Mouse (Mus musculus) activated CD4-positive, CD25-positive, alpha-beta regulatory T cell, adult 9 weeks (primary cell): Measurements from ENCODE around the gene Tmem132a. TPM values are rescaled to one million over a fixed set of nuclear protein-coding genes. Genes with fewer than 3 reads are reported as not detected.

Experiments used
- polyA plus RNA-seq: library from polyadenylated mRNA; unstranded; fragments of 100-300 nt; shearing (Covaris generic); gene quantifications from one replicate; pipeline ENCODE4 v1.2.1, GENCODE M21; 2017

Gene Tmem132a
- 0.71 TPM for polyA plus RNA-seq

DNA sequence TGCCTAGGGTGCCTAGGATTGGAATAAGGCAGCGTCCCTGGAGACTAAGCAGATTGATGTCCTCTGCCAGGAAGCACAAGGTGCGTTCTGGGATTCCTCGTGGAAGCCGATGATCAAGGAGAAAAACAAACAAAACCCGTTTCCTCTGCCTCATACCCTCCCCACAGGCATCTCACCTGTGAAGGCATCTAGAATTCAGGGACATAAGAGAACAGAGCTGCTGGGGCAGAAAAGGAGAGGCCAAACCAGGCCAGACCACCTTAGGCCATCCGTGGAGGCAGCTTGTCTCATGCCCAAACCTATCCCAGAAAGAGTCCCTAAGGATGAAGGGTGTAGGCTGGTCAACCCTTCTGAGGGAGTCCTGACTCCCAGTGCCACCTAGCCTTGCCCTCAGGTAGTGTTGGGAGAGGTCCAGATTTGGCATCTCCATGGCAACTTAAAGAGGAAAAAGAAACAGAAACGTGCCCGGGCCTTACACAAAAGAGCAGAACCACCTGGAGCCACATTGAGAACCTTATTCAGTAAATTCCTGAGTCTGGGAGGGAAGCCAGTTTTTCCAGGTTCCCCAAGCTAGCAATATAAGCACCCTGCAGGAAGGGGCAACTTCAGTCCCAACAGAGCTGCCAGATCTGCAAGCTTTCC, at the start of gene Tmem132a:
Tmem132a (minus strand) TSS at position 55 of the 642 bp plus-strand sequence.

DNA sequence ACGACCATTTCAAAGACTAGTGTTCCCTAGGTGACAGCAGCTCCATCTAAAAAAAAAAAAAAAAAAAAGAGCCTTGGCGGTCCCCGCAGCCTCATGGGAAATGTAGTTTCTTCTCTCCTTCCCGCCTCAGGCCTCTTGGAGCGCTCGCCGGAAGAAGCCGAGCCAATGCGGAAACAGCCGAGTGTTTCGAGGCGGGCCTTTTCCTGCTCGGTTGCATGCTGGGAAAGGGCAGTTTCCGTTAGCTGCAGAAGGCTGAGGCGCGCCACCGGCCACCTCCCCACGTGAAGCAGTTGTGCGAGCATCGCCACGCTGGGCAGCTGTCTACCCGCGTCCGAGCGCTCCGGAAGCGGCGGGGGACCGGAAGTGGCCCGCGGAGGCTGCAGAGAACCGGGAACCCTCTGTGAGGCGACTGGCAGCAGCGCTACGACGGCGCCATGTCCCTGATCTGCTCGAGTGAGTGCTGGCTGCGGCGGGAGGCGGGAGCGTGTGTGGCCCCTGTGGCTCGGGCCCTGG, 25.3 kb upstream of the Tmem132a start, which contains the start of gene Prpf19:
Prpf19 (plus strand) TSS at position 216 of the 513 bp plus-strand sequence.

DNA sequence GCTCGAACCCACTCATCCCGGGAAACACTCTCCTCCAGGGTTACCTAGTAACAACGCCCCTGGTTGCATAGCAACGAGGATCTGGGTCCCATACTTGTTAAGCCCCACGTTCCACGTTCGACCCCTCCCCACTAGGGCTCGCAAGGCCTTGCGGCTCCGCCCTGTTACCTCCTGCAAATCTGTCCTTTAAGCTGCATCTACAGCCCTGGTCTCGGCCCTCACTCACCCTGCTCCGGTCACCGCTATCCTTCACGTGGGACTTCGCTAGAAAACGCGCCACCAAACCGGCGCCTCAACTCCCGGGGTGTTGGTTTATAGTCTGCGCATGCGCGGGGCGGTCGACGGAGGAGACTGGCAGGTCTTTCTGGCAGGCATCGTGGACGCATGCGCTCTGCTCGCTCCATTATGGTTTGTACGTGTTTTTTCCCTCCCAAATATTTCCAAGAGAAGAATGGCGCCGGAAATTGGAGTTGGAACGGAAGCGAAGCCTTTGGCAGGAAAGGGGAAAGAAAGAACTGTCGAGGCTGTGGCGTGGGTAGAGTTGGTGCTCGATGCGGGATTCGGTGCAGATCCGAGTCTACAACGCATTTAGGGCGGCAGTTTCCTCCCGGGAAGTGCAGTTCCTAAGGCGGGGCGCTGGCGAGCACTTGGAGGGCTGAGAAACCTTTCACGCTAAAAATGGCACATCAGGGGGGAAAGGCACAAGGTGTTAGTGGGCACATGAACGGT, 11.8 kb upstream of the Tmem132a start, which contains the start of gene Tmem109:
Tmem109 (minus strand) TSS at position 576 of the 729 bp plus-strand sequence.

DNA sequence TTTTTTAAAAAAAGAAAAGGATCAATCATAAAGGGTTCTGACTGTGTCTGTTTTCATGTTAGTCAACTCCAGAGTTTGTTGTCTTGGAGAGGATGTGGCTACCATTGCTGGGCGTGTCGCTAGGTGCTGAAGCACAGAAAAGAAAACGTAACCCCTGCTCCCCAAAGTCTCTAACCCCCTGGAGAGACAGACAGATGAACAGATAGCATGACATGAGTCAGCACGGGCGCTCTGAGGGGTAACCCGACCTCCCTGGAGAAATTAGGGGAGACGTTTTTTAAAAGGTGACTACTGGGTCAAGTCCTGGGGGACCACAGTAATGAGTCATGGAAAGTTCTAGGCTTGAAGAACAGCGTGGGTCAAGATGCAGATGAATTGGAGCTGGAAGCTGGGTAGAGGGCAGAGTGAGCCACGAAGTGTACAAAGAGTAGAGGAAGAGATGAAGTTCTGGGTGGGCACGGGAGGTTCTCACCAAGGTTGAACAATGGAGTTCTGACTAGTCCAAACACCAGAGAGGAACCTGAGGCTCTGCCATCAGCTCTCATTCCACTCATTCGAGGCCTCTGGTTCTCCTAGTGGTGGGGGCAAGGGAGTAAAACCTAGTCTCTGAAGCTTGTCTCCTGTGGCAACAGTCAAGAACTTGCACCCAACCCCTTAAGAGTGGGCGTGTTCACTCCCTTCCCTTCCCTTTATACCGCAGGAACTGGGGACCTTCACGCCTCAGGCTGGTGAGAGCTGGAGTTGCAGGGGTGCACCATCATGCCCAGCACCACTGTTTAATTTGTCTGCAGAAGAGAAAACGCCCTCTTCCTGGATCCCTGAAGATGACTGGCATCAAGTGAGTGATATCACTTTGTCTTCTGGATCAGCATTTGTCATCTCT, 30.5 kb downstream of the Tmem132a start, which contains the start of gene Slc15a3:
Slc15a3 (plus strand) TSS at position 718 of the 883 bp plus-strand sequence.

DNA sequence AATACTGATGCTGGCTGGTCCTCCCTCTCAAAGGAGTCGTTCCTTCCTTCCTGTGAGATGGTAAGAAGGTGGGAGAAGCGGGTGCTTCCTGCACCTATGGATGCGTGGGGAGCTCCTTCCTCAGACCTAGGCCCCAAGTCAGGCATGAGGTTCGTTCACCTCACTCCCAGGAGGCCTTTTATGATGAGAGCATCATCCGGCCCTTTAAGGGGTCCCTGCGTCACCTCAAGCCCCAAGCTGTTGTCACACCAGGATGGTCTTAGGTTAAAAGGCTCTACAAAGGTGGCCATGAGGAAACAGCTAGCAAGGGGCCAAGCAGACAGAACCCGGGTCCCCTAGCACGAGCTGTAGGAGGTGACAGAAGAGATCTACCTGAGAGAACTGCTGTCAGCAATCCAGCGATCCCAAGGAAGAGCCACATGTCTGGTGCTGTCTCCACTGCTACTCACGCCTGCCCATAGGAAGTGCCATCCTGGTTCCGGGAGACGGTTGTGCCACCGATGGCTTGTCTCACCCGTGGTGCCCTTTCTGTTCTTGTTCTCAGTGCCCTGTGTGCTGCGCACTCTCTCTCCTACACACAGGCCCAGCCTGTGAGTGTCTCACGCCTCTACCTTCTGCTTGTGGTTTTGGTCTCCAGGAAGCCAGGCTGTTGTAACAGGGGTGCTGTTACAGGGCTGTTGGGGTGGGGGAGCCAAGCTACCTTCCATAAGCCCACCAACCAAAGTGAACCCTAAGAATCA, 40.1 kb downstream of the Tmem132a start, which contains the start of gene Cd6:
Cd6 (minus strand) TSS at position 623 of the 740 bp plus-strand sequence.

Other genes with a start within 250 kb of the Tmem132a start
- gene Vwce, start 235.7 kb downstream of the Tmem132a start, polyA plus RNA-seq, result not detected
- not detected for gene Pga5, start 191.9 kb downstream of the Tmem132a start, polyA plus RNA-seq
- 21.6 TPM for gene Vps37c, start 181.2 kb downstream of the Tmem132a start, polyA plus RNA-seq
- gene Cd5, start 130.9 kb downstream of the Tmem132a start, polyA plus RNA-seq, result 654 TPM
- gene Cd6, start 39.9 kb downstream of the Tmem132a start, polyA plus RNA-seq, result 684 TPM
- 1.7 TPM for gene Slc15a3, start 30.2 kb downstream of the Tmem132a start, polyA plus RNA-seq
- gene Tmem109, start 12.1 kb upstream of the Tmem132a start, polyA plus RNA-seq, result 54.3 TPM
- 96.3 TPM for gene Prpf19, start 25.3 kb upstream of the Tmem132a start, polyA plus RNA-seq
- not detected for gene Zp1, start 50.7 kb upstream of the Tmem132a start, polyA plus RNA-seq
- not detected for gene Ptgdr2, start 67.2 kb upstream of the Tmem132a start, polyA plus RNA-seq
- 20.7 TPM for gene Ccdc86, start 79.3 kb upstream of the Tmem132a start, polyA plus RNA-seq
- not detected for gene Ms4a10, start 104.7 kb upstream of the Tmem132a start, polyA plus RNA-seq
- not detected for gene Ms4a15, start 123.3 kb upstream of the Tmem132a start, polyA plus RNA-seq
- not detected for gene Ms4a18, start 148.1 kb upstream of the Tmem132a start, polyA plus RNA-seq
- not detected for gene Ms4a8a, start 211.2 kb upstream of the Tmem132a start, polyA plus RNA-seq